Mouse (Mus musculus) small intestine, adult 2 months (tissue): Measurements from ENCODE around the gene Eif4g3. TPM values are rescaled to one million over a fixed set of nuclear protein-coding genes. Genes with fewer than 3 reads are reported as not detected.

Experiments
- H3K27ac ChIP-seq: fragments of 200-500 bp; 2 replicates; pipeline ENCODE4 v1.5.1; 2012; ENCODE audit warnings: low read depth, low read length, control low read depth, inconsistent platforms; ENCODE audit not compliant: insufficient read depth
- H3K27me3 ChIP-seq: fragments of 200-500 bp; 2 replicates; pipeline ENCODE4 v1.6.1; 2012; ENCODE audit warnings: mild to moderate bottlenecking, moderate library complexity, low read length, inconsistent platforms; ENCODE audit not compliant: control insufficient read depth, insufficient read depth
- H3K36me3 ChIP-seq: fragments of 200-500 bp; 2 replicates; pipeline ENCODE4 v1.6.1; 2012; ENCODE audit warnings: mild to moderate bottlenecking, low read length, control low read depth, inconsistent platforms; ENCODE audit not compliant: control insufficient read depth, insufficient read depth
- H3K4me1 ChIP-seq: fragments of 200-500 bp; 2 replicates; pipeline ENCODE4 v1.6.1; 2012; ENCODE audit warnings: low read length, inconsistent platforms, mixed read lengths; ENCODE audit not compliant: control insufficient read depth, insufficient read depth, insufficient read length
- H3K4me3 ChIP-seq: fragments of 200-500 bp; 2 replicates; pipeline ENCODE4 v1.5.1; 2012; ENCODE audit warnings: low read depth, mild to moderate bottlenecking, control low read depth, inconsistent platforms, low read length, moderate library complexity
- CTCF ChIP-seq: fragments of 200-500 bp; IDR thresholded peaks from 2 replicates; pipeline ENCODE4 v1.5.1; 2012; ENCODE audit warnings: low read depth, mild to moderate bottlenecking, control low read depth, inconsistent platforms, low read length, moderate library complexity, mixed read lengths; ENCODE audit not compliant: insufficient replicate concordance, insufficient read length; ENCODE audit errors: extremely low read depth
- POLR2A ChIP-seq: fragments of 200-500 bp; IDR thresholded peaks from 2 replicates; pipeline ENCODE4 v1.6.1; 2012; ENCODE audit warnings: low read depth, mild to moderate bottlenecking, control low read depth, inconsistent platforms, low read length, moderate library complexity
- WGBS: fragments of 180-500 bp; shearing (Covaris S2); methylation state at CpG from one replicate; pipeline ENCODE4 v1.1.7; 2018; 5-methylcytosine and 5-hydroxymethylcytosine counted together
- polyA plus RNA-seq: library from polyadenylated mRNA; depleted of rRNA; stranded (reverse); fragments of >200 nt; gene quantifications from 2 replicates; pipeline ENCODE4 v1.2.3, GENCODE M21; 2012

Eif4g3 gene
- polyA plus RNA-seq, 1 experiment = 19.4 TPM

- Histone ChIP-seq H3K27me3 (no peaks in the 10 kb centered on the region), H3K27ac (no peak overlapping the region), H3K36me3 (0 out of 2 replicates have a peak, but pooled peaks cover 5% of the 10 kb centered on the region), H3K4me3 (no peak overlapping the region), H3K4me1 (peaks cover 27% of the 10 kb centered on the region)
- no peak for TF ChIP-seq POLR2A
- 74% methylated on average over 7 of the region's 7 CpGs for WGBS
Measured at GRCm38 (mm10) chr4:138063372-138064265, 70.8 kb downstream of the Eif4g3 start.

- WGBS = 84% methylated on average over 11 of the region's 11 CpGs
- H3K4me3 ChIP-seq = no peak overlapping the region
- TF ChIP-seq CTCF (no peak), POLR2A (no peak)
- H3K27me3 ChIP-seq = no peaks in the 10 kb centered on the region
- H3K27ac ChIP-seq = no peak overlapping the region
- 0 out of 2 replicates have a peak, but pooled peaks cover 4% of the 10 kb centered on the region for H3K36me3 ChIP-seq
- H3K4me1 ChIP-seq = peaks cover 34% of the 10 kb centered on the region
Measured at GRCm38 (mm10) chr4:138064882-138065592, 72.2 kb downstream of the Eif4g3 start.

- no peak for TF ChIP-seq POLR2A
- no peak for TF ChIP-seq CTCF
- Histone ChIP-seq H3K4me3 (no peak overlapping the region), H3K27ac (peak overlapping the region; percentile 65; the same call in 1 of the 2 replicates), H3K4me1 (peaks cover 39% of the 10 kb centered on the region), H3K36me3 (0 out of 2 replicates have a peak, but pooled peaks cover 3% of the 10 kb centered on the region), H3K27me3 (no peaks in the 10 kb centered on the region)
- WGBS = 56% methylated on average over 4 of the region's 4 CpGs
Measured at GRCm38 (mm10) chr4:138065593-138066169, 72.9 kb downstream of the Eif4g3 start.

GRCm38 (mm10) chr4:138066421-138066820 lies 73.6 kb downstream of the Eif4g3 start:
- TF ChIP-seq POLR2A (no peak), CTCF (no peak)
- Histone ChIP-seq H3K36me3 (0 out of 2 replicates have a peak, but pooled peaks cover 3% of the 10 kb centered on the region), H3K4me1 (peaks cover 39% of the 10 kb centered on the region), H3K27me3 (no peaks in the 10 kb centered on the region), H3K27ac (peak overlapping the region; percentile 65), H3K4me3 (no peak overlapping the region)
- WGBS = 52% methylated on average over 7 of the region's 7 CpGs

- Histone ChIP-seq H3K27ac (0 out of 2 replicates have a peak overlapping the region, but pooled peaks have one; percentile 68), H3K4me1 (peaks cover 39% of the 10 kb centered on the region), H3K4me3 (no peak overlapping the region), H3K27me3 (no peaks in the 10 kb centered on the region), H3K36me3 (no peaks in the 10 kb centered on the region)
- TF ChIP-seq CTCF = no peak
- TF ChIP-seq POLR2A = no peak
- 49% methylated on average over 3 of the region's 3 CpGs for WGBS
Measured at GRCm38 (mm10) chr4:138067858-138068257, 75.0 kb downstream of the Eif4g3 start.

- WGBS = 30% methylated on average over 2 of the region's 2 CpGs
- Histone ChIP-seq H3K27me3 (no peaks in the 10 kb centered on the region), H3K4me1 (peaks cover 39% of the 10 kb centered on the region), H3K27ac (peak overlapping the region; percentile 68), H3K4me3 (no peak overlapping the region), H3K36me3 (no peaks in the 10 kb centered on the region)
- TF ChIP-seq CTCF = no peak
- no peak for TF ChIP-seq POLR2A
Measured at GRCm38 (mm10) chr4:138068598-138068997, 75.8 kb downstream of the Eif4g3 start.

GRCm38 (mm10) chr4:138069371-138069770 lies 76.5 kb downstream of the Eif4g3 start:
- peaks cover 36% of the 10 kb centered on the region for H3K4me1 ChIP-seq
- 32% methylated on average over 4 of the region's 4 CpGs for WGBS
- H3K4me3 ChIP-seq = no peak overlapping the region
- H3K27me3 ChIP-seq = no peaks in the 10 kb centered on the region
- no peaks in the 10 kb centered on the region for H3K36me3 ChIP-seq
- H3K27ac ChIP-seq = peak overlapping the region; percentile 17
- TF ChIP-seq CTCF (no peak), POLR2A (no peak)
